Mouse (Mus musculus) hindbrain, postnatal 0 days (tissue): Measurements from ENCODE around the gene Parm1. TPM values are rescaled to one million over a fixed set of nuclear protein-coding genes. Genes with fewer than 3 reads are reported as not detected.

Experiments used
- ATAC-seq: fragments of 200-750 bp; cut with Nextera tagmentation; 2 replicates; pipeline ENCODE4 v1.8.0; 2017; ENCODE audit warnings: mild to moderate bottlenecking, moderate TSS enrichment, moderate library complexity
- DNase-seq: peaks from one replicate; pipeline ENCODE4 v3.0.0-alpha.2; 2015; ENCODE audit warnings: low spot score
- H3K27ac ChIP-seq: fragments of 300-500 bp; sonication (generic); 2 replicates; pipeline ENCODE4 v1.5.1; 2014; ENCODE audit warnings: mild to moderate bottlenecking
- H3K27me3 ChIP-seq: fragments of 300-500 bp; sonication (generic); 2 replicates; pipeline ENCODE4 v1.6.1; 2014; ENCODE audit warnings: low read length, mixed read lengths; ENCODE audit not compliant: insufficient read depth
- H3K36me3 ChIP-seq: fragments of 300-500 bp; sonication (generic); 2 replicates; pipeline ENCODE4 v1.6.1; 2014; ENCODE audit warnings: low read length, mixed read lengths; ENCODE audit not compliant: insufficient read depth
- H3K4me1 ChIP-seq: fragments of 300-500 bp; sonication (generic); 2 replicates; pipeline ENCODE4 v1.6.1; 2014; ENCODE audit warnings: antibody characterized with exemption, low read length, mixed read lengths; ENCODE audit not compliant: insufficient read depth
- H3K4me2 ChIP-seq: fragments of 300-500 bp; sonication (generic); 2 replicates; pipeline ENCODE4 v1.6.1; 2014; ENCODE audit warnings: low read depth, mild to moderate bottlenecking, low read length, moderate library complexity, mixed read lengths
- H3K4me3 ChIP-seq: fragments of 300-500 bp; sonication (generic); 2 replicates; pipeline ENCODE4 v1.5.1; 2014; ENCODE audit warnings: low read length
- H3K9ac ChIP-seq: fragments of 300-500 bp; sonication (generic); replicated peaks from 2 replicates; pipeline ENCODE4 v1.6.1; 2014; ENCODE audit warnings: mild to moderate bottlenecking, low read length, moderate library complexity, mixed read lengths
- H3K9me3 ChIP-seq: fragments of 300-500 bp; sonication (generic); 2 replicates; pipeline ENCODE4 v1.6.1; 2016; ENCODE audit warnings: low read length, mixed read lengths
- CTCF ChIP-seq: IDR thresholded peaks from 2 replicates; pipeline ENCODE4 v1.5.1; 2016; ENCODE audit warnings: antibody characterized with exemption, control low read depth, low read depth
- WGBS: fragments of 180-500 bp; shearing (Covaris S2); extraction: QIAGEN DNeasy Blood & Tissue Kit; methylation state at CpG from one replicate; pipeline ENCODE4 v1.1.7; 2014; 5-methylcytosine and 5-hydroxymethylcytosine counted together
- polyA plus RNA-seq: library from polyadenylated mRNA; unstranded; fragments of >200 nt; fragmentation: Nextera tagmentation; extraction: Ambion mirVana; gene quantifications from 2 replicates; pipeline ENCODE4 v1.2.1, GENCODE M21; 2015
- total RNA-seq: library from RNA; depleted of rRNA; stranded (reverse); fragments of >200 nt; gene quantifications from 2 replicates; pipeline ENCODE4 v1.2.3, GENCODE M21; 2014

The Parm1 gene
- total and polyA plus RNA-seq, 2 experiments from 2014 or later: 8.4 to 9.6 TPM

DNA sequence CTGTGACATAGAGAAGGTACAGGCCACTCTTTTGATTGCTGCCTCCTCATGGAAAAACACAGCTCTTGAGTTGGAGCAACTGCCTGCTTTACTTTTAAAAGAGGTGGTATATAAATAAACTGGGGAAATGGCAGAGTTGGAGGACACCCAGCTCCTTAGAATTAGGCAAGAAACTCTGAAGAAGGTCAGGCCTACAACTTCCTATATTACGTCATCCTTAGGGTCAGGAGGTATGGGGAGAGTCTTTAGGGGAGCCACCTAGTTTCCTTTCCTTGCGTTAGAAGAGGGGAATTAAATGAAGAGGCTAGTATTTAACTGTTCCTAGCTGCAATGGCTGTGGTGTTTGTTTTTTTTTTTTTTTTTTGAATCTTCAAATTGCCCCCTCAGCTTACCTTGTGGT lies 93.1 kb downstream of the Parm1 start:
- TF ChIP-seq CTCF: no peak
- Histone ChIP-seq H3K4me3 (no peak overlapping the region), H3K27me3 (no peaks in the 10 kb centered on the region), H3K9me3 (no peaks in the 10 kb centered on the region), H3K4me2 (no peak overlapping the region), H3K9ac (no peak overlapping the region), H3K27ac (no peak overlapping the region), H3K36me3 (no peaks in the 10 kb centered on the region), H3K4me1 (no peaks in the 10 kb centered on the region)
- no peak for DNase-seq
- WGBS: 78% methylated on average over 2 of the region's 2 CpGs
- no peak for ATAC-seq

DNA sequence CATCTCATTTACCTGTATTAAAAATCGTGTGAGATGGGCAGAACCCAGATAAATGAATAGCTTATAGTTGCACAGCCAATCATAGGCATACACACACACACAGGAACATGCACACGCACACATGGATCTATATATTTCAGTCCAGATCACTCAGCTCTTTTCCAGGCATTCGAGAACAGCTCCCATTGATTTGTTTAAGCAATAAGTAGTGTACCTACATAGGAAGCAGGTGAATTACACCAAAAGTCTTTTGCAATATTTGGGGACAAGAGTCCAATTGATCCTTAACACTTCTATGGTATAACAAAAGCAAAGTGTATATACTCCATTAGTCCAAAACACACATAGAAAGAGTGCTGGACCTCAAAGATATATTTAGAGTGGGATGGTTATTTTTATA lies 94.2 kb downstream of the Parm1 start:
- Histone ChIP-seq H3K27me3 (no peaks in the 10 kb centered on the region), H3K9ac (no peak overlapping the region), H3K36me3 (no peaks in the 10 kb centered on the region), H3K4me3 (no peak overlapping the region), H3K4me1 (no peaks in the 10 kb centered on the region), H3K4me2 (no peak overlapping the region), H3K9me3 (no peaks in the 10 kb centered on the region), H3K27ac (no peak overlapping the region)
- ATAC-seq (no peak), DNase-seq (no peak)
- 91% methylated on average over 3 of the region's 3 CpGs for WGBS
- TF ChIP-seq CTCF: no peak

DNA sequence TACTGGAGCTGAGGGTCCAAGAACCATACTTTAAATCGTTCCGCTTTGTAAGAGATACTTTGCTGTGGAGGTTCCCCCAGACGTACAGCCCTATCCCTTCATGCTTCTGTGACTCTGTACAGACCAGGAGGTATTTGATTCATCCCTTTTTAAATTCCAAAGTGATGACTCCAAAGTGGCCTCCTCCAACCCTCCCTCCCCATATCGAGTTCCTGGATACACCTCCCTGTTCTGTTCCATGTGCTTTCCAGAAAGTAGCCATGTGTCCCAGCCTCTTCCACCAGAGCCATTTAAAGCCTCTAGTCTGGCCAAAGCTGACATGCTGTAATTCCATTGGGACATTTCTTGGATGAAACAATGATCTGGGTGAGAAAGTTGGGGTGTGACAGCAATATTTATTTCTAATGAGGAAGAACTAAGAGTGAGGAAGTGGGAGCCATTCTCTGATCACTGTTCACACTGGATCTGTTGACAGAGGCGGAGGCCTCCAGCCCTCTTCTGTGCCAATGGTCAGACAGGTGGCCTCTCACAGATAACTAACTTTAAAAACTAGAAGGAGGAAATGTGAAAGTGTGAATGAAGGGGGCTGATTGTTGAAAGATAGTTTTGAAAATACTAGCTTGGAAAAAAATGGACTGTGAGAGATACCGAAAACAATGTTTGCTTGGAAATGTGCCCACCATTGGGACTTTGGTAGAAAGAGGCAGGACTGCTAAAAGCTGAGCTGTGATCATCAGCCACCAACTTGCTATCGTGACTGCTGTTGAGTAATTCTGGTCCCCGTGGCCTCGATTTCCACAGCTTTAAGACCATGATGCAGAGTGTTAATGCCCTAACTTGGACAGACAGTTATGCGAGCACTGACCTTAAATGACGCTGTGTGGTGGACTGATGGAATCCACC lies 100.2 kb downstream of the Parm1 start:
- Histone ChIP-seq H3K4me1 (no peaks in the 10 kb centered on the region), H3K27me3 (no peaks in the 10 kb centered on the region), H3K9me3 (no peaks in the 10 kb centered on the region), H3K4me2 (no peak overlapping the region), H3K4me3 (no peak overlapping the region), H3K27ac (no peak overlapping the region), H3K36me3 (no peaks in the 10 kb centered on the region), H3K9ac (no peak overlapping the region)
- 87% methylated on average over 11 of the region's 11 CpGs for WGBS
- ATAC-seq: no peak
- TF ChIP-seq CTCF: no peak
- no peak for DNase-seq

DNA sequence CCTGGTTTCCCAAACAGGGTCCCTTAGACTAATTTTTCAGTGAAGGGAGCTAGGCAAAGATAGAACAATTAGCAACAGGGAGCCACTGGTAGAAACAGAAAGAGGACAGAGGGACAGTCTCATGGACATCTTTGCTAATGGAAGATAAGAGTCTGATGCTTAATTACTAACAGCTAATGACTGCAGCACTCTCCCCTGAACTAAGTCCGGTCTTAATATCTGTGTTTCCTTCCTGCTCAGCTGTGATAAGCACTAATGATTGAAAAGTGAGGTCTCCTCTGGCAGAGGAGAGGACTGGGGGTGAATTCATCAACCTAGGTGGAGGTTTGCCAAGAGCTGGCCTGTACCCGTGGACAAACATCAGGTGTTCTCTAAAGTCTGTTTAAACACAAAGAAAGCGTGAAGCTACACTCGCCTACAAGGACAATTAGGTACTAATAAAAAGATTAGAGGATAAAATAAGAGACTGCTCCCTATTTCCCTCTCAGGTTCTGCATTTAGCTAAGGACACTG lies 101.3 kb downstream of the Parm1 start:
- Histone ChIP-seq H3K4me1 (no peaks in the 10 kb centered on the region), H3K4me3 (no peak overlapping the region), H3K9ac (no peak overlapping the region), H3K27me3 (no peaks in the 10 kb centered on the region), H3K9me3 (no peaks in the 10 kb centered on the region), H3K36me3 (no peaks in the 10 kb centered on the region), H3K27ac (no peak overlapping the region), H3K4me2 (no peak overlapping the region)
- no peak for TF ChIP-seq CTCF
- 75% methylated on average over 4 of the region's 4 CpGs for WGBS
- DNase-seq (no peak), ATAC-seq (no peak)

DNA sequence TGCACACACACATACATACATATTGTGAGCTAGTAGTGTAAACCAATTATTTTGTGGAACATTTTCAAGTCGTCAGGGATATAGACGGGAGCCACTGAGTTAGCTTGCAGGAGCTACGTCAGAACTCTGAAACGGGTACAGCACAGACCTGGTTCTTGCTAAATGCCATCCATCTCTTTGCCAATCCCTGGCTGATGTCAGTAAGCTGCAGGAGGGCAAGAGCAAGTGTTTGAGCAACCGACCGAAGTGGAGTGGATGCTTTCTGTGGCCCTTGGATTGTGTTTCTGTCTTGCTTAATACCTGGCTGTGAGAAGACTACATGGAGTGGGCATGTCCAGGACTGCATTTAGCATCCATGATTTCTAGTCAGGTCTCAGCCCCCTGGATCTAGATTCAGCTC lies 103.8 kb downstream of the Parm1 start:
- ATAC-seq: no peak
- no peaks in the 10 kb centered on the region for H3K27me3 ChIP-seq
- no peak overlapping the region for H3K9ac ChIP-seq
- no peaks in the 10 kb centered on the region for H3K4me1 ChIP-seq
- TF ChIP-seq CTCF: no peak
- no peak overlapping the region for H3K27ac ChIP-seq
- 87% methylated on average over 6 of the region's 6 CpGs for whole genome bisulfite sequencing
- DNase-seq: no peak
- H3K4me2 ChIP-seq: no peak overlapping the region
- H3K36me3 ChIP-seq: no peaks in the 10 kb centered on the region
- H3K4me3 ChIP-seq: no peak overlapping the region
- H3K9me3 ChIP-seq: no peaks in the 10 kb centered on the region

DNA sequence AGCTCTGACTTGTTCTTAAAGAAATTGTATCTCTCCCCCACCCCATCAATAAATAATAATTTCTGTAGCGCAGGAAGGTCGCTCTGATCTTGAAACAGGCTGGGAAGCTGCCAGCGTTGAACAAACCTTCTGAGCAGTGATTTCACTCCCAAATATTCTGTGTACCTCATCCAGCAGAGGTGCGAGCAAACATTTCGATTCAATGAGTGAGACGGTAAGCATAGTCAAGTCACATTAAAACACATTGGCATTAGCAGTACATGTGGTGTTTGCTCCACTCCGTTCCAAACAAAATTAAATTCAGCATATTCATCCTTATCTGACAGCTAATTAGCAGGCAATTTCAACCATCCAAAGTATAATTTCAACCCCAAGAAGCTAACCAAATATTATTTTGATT lies 109.4 kb downstream of the Parm1 start:
- H3K27ac ChIP-seq: no peak overlapping the region
- no peak overlapping the region for H3K4me2 ChIP-seq
- no peak overlapping the region for H3K4me3 ChIP-seq
- no peaks in the 10 kb centered on the region for H3K27me3 ChIP-seq
- H3K4me1 ChIP-seq: no peaks in the 10 kb centered on the region
- no peak for ATAC-seq
- no peaks in the 10 kb centered on the region for H3K9me3 ChIP-seq
- TF ChIP-seq CTCF: no peak
- H3K9ac ChIP-seq: no peak overlapping the region
- no peaks in the 10 kb centered on the region for H3K36me3 ChIP-seq
- no peak for DNase-seq
- WGBS: 87% methylated on average over 7 of the region's 7 CpGs

DNA sequence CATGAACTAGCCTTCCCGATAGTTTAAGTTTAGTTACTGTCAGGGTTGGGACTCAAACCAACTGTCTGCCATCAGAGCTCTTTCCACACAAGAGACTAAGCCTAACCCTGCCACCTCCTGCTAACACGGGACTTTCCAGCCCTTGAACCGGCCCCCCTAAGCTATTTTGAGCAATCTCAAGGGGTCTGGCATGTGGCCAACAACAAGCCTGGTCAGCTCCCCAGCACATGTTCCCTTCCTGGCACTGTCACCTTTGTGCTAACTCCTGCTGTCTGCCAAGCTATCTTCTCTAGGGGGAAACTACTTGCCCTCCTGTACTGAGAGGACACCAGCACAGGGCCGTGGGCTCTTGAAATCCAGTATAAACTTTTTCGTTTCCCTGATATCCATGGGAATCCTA lies 112.1 kb downstream of the Parm1 start:
- no peak for ATAC-seq
- H3K27ac ChIP-seq: no peak overlapping the region
- no peak for TF ChIP-seq CTCF

More for the DNA sequence above, 112.1 kb downstream of the Parm1 start:
- no peak for DNase-seq
- 51% methylated on average over 5 of the region's 5 CpGs for WGBS
- no peaks in the 10 kb centered on the region for H3K36me3 ChIP-seq
- H3K4me1 ChIP-seq: no peaks in the 10 kb centered on the region
- H3K9ac ChIP-seq: no peak overlapping the region
- H3K9me3 ChIP-seq: no peaks in the 10 kb centered on the region
- no peak overlapping the region for H3K4me3 ChIP-seq
- H3K4me2 ChIP-seq: no peak overlapping the region
- no peaks in the 10 kb centered on the region for H3K27me3 ChIP-seq
